Mouse (Mus musculus) liver, embryonic 13.5 days (tissue): ENCODE measurements around the gene Mab21l1. TPM values are rescaled to one million over a fixed set of nuclear protein-coding genes. Genes with fewer than 3 reads are reported as not detected.
A peak's percentile ranks its signal among the peaks of the same experiment; 100 is the strongest.

Experiments used
- ATAC-seq: fragments of 200-750 bp; cut with Nextera tagmentation; 2 replicates; pipeline ENCODE4 v1.8.0; 2017; ENCODE audit warnings: low read depth, mild to moderate bottlenecking, moderate number of reproducible peaks, moderate library complexity
- DNase-seq: peaks from one replicate; pipeline ENCODE4 v3.0.0; 2022
- H3K27ac ChIP-seq: fragments of 300-500 bp; sonication (generic); 2 replicates; pipeline ENCODE4 v1.5.1; 2015; ENCODE audit warnings: moderate library complexity, mild to moderate bottlenecking, inconsistent platforms
- H3K27me3 ChIP-seq: fragments of 300-500 bp; sonication (generic); 2 replicates; pipeline ENCODE4 v1.6.1; 2015; ENCODE audit warnings: mild to moderate bottlenecking, inconsistent platforms
- H3K36me3 ChIP-seq: fragments of 300-500 bp; sonication (generic); 2 replicates; pipeline ENCODE4 v1.6.1; 2015; ENCODE audit warnings: mild to moderate bottlenecking, inconsistent platforms
- H3K4me1 ChIP-seq: fragments of 300-500 bp; sonication (generic); replicated peaks from 2 replicates; pipeline ENCODE4 v1.6.1; 2015; ENCODE audit warnings: inconsistent platforms
- H3K4me2 ChIP-seq: fragments of 300-500 bp; sonication (generic); 2 replicates; pipeline ENCODE4 v1.6.1; 2015; ENCODE audit warnings: inconsistent platforms, mild to moderate bottlenecking, moderate library complexity
- H3K4me3 ChIP-seq: fragments of 300-500 bp; sonication (generic); replicated peaks from 2 replicates; pipeline ENCODE4 v1.5.1; 2015; ENCODE audit warnings: mild to moderate bottlenecking, inconsistent platforms
- H3K9ac ChIP-seq: fragments of 300-500 bp; sonication (generic); 2 replicates; pipeline ENCODE4 v1.6.1; 2015; ENCODE audit warnings: mild to moderate bottlenecking, inconsistent platforms
- H3K9me3 ChIP-seq: fragments of 300-500 bp; sonication (generic); replicated peaks from 2 replicates; pipeline ENCODE4 v1.6.1; 2016; ENCODE audit warnings: inconsistent platforms
- WGBS: fragments of 180-500 bp; shearing (Covaris S2); methylation state at CpG from one replicate; pipeline ENCODE4 v1.1.7; 2015; ENCODE audit not compliant: insufficient replicate concordance; 5-methylcytosine and 5-hydroxymethylcytosine counted together
- polyA plus RNA-seq: library from polyadenylated mRNA; unstranded; fragments of >200 nt; fragmentation: Nextera tagmentation; extraction: Ambion mirVana; gene quantifications from 2 replicates; pipeline ENCODE4 v1.2.1, GENCODE M21; 2015

The Mab21l1 gene
- polyA plus RNA-seq, 1 experiment from 2014 or later: 0.25 TPM

- Histone ChIP-seq H3K27ac (no peak overlapping the region), H3K27me3 (no peaks in the 10 kb centered on the region), H3K4me3 (no peak overlapping the region), H3K9me3 (no peaks in the 10 kb centered on the region), H3K4me2 (no peak overlapping the region), H3K36me3 (no peaks in the 10 kb centered on the region), H3K4me1 (no peaks in the 10 kb centered on the region), H3K9ac (no peak overlapping the region)
- no peak for ATAC-seq
- DNase-seq: no peak
Measured at GRCm38 (mm10) chr3:55819598-55819997, 37.3 kb downstream of the Mab21l1 start.

DNA sequence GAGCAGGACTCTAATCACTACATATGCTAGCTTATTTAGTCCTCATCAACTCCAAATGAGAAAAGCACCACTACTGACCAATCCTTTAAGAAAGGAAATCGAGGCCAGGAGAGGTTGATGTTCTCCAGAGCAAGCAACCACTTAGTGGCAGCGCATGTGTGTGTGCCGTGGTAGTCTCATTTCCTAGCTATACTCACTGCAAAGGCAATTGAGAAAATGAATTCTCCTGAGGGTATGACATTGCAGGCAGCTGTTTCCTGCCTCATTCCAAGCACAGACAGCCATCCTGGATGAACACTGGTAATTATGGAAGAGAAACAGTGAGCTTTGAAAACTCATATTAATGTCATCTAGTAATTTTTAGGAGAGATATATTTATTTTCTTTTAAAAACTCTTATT is 42.6 kb downstream of the Mab21l1 start:
- Histone ChIP-seq H3K4me1 (peaks cover 15% of the 10 kb centered on the region), H3K36me3 (no peaks in the 10 kb centered on the region), H3K27me3 (no peaks in the 10 kb centered on the region), H3K4me3 (no peak overlapping the region), H3K9ac (no peak overlapping the region), H3K4me2 (no peak overlapping the region), H3K27ac (no peak overlapping the region), H3K9me3 (no peaks in the 10 kb centered on the region)
- WGBS: 52% methylated on average over 3 of the region's 3 CpGs
- DNase-seq (no peak), ATAC-seq (no peak)

DNA sequence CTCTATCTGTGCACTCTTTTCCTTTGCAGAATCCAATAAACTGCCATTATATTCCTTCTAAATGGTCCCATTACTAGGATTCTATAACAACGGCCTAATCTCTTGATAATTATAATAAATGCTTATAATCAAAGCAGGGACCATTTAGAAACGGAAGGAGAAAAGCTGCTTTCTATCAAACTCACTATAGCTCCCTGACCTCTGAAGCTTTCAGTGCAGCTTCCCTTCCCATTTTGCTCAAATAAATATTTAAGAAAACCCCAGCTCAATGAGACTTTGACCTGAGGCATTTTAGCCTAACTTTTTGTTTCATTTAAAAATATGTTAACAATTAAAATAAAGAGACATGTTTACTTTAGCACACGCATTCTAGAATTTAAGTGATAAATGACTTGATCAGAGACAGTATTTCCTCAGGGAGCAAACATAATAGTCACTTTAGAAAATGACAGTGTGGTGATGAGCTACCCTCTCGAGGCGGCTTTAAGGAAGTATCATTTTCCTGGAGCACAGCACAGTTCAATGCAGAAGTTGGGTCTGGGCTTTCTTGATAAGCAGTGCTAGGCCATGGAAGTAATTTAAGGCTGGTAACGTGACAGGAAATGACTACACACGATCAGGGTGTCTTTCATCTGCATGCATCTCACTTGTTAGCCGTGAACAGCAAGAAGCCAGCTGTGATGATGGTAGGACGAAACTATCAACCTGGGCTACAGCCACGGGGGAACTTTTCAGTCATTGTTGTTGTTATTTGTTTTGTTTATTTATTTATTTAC is 46.4 kb downstream of the Mab21l1 start:
- 0 out of 2 replicates have a peak overlapping the region, but pooled peaks have one; percentile 19 for H3K4me2 ChIP-seq
- WGBS: 17% methylated on average over 10 of the region's 10 CpGs
- H3K9me3 ChIP-seq: no peaks in the 10 kb centered on the region
- H3K9ac ChIP-seq: no peak overlapping the region
- H3K4me3 ChIP-seq: no peak overlapping the region
- DNase-seq (peak; percentile 16), ATAC-seq (peak; percentile 89)
- no peaks in the 10 kb centered on the region for H3K36me3 ChIP-seq
- no peaks in the 10 kb centered on the region for H3K27me3 ChIP-seq
- H3K27ac ChIP-seq: no peak overlapping the region; the same call in 1 of the 2 replicates
- H3K4me1 ChIP-seq: peaks cover 18% of the 10 kb centered on the region

- H3K9ac ChIP-seq: no peak overlapping the region
- H3K4me3 ChIP-seq: no peak overlapping the region
- H3K9me3 ChIP-seq: no peaks in the 10 kb centered on the region
- H3K27me3 ChIP-seq: no peaks in the 10 kb centered on the region
- WGBS: 83% methylated on average over 5 of the region's 5 CpGs
- DNase-seq (no peak), ATAC-seq (no peak)
- H3K4me1 ChIP-seq: peaks cover 18% of the 10 kb centered on the region
- H3K27ac ChIP-seq: no peak overlapping the region
- no peak overlapping the region for H3K4me2 ChIP-seq
- H3K36me3 ChIP-seq: no peaks in the 10 kb centered on the region
Measured at GRCm38 (mm10) chr3:55830226-55830625, 47.9 kb downstream of the Mab21l1 start.
